In the genomic region with DNA sequence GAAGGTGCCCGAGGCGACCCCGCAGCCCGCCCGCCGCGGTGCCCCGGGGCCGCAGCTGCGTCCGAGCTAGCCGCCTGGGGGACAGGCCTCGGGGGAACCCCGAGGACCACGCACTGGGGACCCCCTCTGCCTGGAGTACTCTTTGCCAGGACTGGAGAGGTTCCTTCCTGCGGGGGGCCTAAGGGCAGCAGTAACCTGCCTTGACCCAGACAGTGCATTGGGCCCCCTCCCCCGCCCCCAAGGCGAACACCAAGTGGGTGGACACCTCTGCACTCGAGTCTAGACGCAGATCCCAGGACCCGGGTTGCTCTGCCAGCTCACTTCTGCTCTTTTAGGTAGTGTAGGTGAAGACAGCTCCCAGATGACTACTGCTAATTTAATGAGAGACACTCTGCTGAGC, we compare ENCODE assay signal across 9 mouse cellular contexts. TPM values are rescaled to one million over a fixed set of nuclear protein-coding genes. Genes with fewer than 3 reads are reported as not detected.
DNase-seq lines count a peak whose midpoint lies in the region; ATAC-seq and TF ChIP-seq lines count a peak whose summit lies in the region.
"Had no signal": no experiment of that assay in that cellular context is flagged by ENCODE, and none has a peak within 500 bp of the region (broad histone marks: within the 10 kb centered on the region; RNA-seq: fewer than 3 reads in every experiment).

No protein-coding gene starts in this region.

- DNase-seq in embryo, embryonic 10.5 days (ENCODE audit: low spot score): peak; percentile 17
- no peak for DNase-seq in embryo, embryonic 9.5 days (ENCODE audit: extremely low spot score)
- no peak for DNase-seq in neural tube, embryonic 11.5 days (ENCODE audit: low spot score)
- DNase-seq in neural tube, embryonic 10.5 days (ENCODE audit: extremely low spot score, low spot score): no peak
- DNase-seq in limb, embryonic 14.5 days (ENCODE audit: low spot score): no peak
- DNase-seq in stomach, postnatal 0 days (ENCODE audit: low spot score): no peak
- DNase-seq in frontal cortex, postnatal 25 days (ENCODE audit: low spot score in 2 of 2): no peak
- DNase-seq in spleen, postnatal 14 days (ENCODE audit: low spot score in 2 of 2): no peak
- DNase-seq: kidney, adult 11 months had no signal

- H3K9me3 ChIP-seq in neural tube, embryonic 11.5 days (ENCODE audit: control insufficient read depth, low read length): no peaks in the 10 kb centered on the region
- H3K9me3 ChIP-seq in limb, embryonic 14.5 days (ENCODE audit: control insufficient read depth, low read length): no peaks in the 10 kb centered on the region
- H3K9me3 ChIP-seq in stomach, postnatal 0 days (ENCODE audit: control insufficient read depth, low read length): no peaks in the 10 kb centered on the region

- no peak for ATAC-seq in neural tube, embryonic 11.5 days (ENCODE audit: insufficient read depth, low FRiP score, low TSS enrichment)
- no peak for ATAC-seq in limb, embryonic 14.5 days (ENCODE audit: low FRiP score, low read depth)
- ATAC-seq in stomach, postnatal 0 days (ENCODE audit: low FRiP score, low TSS enrichment): 0 out of 2 replicates have a peak, but pooled peaks have one; percentile 11

- WGBS in neural tube, embryonic 11.5 days: 0% methylated on average over 21 of the region's 21 CpGs
- 0% methylated on average over 21 of the region's 21 CpGs for WGBS in limb, embryonic 14.5 days
- under 1% methylated on average over 18 of the region's 21 CpGs for WGBS in stomach, postnatal 0 days

- H3K4me1 ChIP-seq in neural tube, embryonic 11.5 days (ENCODE audit: control insufficient read depth, insufficient read depth, low read length): peaks cover 32% of the 10 kb centered on the region
- peaks cover 30% of the 10 kb centered on the region for H3K4me1 ChIP-seq in limb, embryonic 14.5 days (ENCODE audit: control insufficient read depth, insufficient read depth, low read length)
- H3K4me1 ChIP-seq in stomach, postnatal 0 days (replicated peaks; ENCODE audit: control insufficient read depth, insufficient read depth): no peaks in the 10 kb centered on the region; the same call in 1 of the 2 replicates

- H3K4me3 ChIP-seq in neural tube, embryonic 11.5 days (ENCODE audit: low read depth, low read length): peak overlapping the region; percentile 42
- H3K4me3 ChIP-seq in limb, embryonic 14.5 days (replicated peaks; ENCODE audit: low read length): peak overlapping the region; percentile 84
- peak overlapping the region; percentile 34 for H3K4me3 ChIP-seq in stomach, postnatal 0 days (ENCODE audit: low read depth, low read length)

- H3K27ac ChIP-seq in neural tube, embryonic 11.5 days (ENCODE audit: low read depth, low read length): no peak overlapping the region
- no peak overlapping the region for H3K27ac ChIP-seq in limb, embryonic 14.5 days (replicated peaks; ENCODE audit: low read depth, low read length)
- H3K27ac ChIP-seq in stomach, postnatal 0 days (replicated peaks): no peak overlapping the region

- no peak for TF ChIP-seq POLR2A in limb, embryonic 14.5 days (IDR thresholded peaks at IDR 0.05; ENCODE audit: borderline replicate concordance, extremely low read depth, insufficient read depth, insufficient read length)

- TF ChIP-seq CTCF in stomach, postnatal 0 days (IDR thresholded peaks at IDR 0.05; ENCODE audit: low read depth): no peak

- H3K9ac ChIP-seq in neural tube, embryonic 11.5 days (ENCODE audit: low read length): peak overlapping the region; percentile 54
- peak overlapping the region; percentile 70 for H3K9ac ChIP-seq in limb, embryonic 14.5 days (ENCODE audit: low read depth, low read length, severe bottlenecking)
- H3K9ac ChIP-seq in stomach, postnatal 0 days (ENCODE audit: low read length): no peak overlapping the region

- H3K27me3 ChIP-seq in neural tube, embryonic 11.5 days (ENCODE audit: control insufficient read depth, insufficient read depth, low read length): peaks cover 57% of the 10 kb centered on the region
- peaks cover 43% of the 10 kb centered on the region for H3K27me3 ChIP-seq in limb, embryonic 14.5 days (ENCODE audit: control insufficient read depth, insufficient read depth, low read length)
- peaks cover 23% of the 10 kb centered on the region for H3K27me3 ChIP-seq in stomach, postnatal 0 days (ENCODE audit: control insufficient read depth, insufficient read depth, low read length)

- H3K4me2 ChIP-seq in neural tube, embryonic 11.5 days (ENCODE audit: low read depth): peak overlapping the region; percentile 72
- H3K4me2 ChIP-seq in limb, embryonic 14.5 days (replicated peaks; ENCODE audit: low read depth, low read length, severe bottlenecking): peak overlapping the region; percentile 91
- H3K4me2 ChIP-seq in stomach, postnatal 0 days (replicated peaks; ENCODE audit: low read depth): peak overlapping the region; percentile 54

- no peak for TF ChIP-seq EP300 in stomach, postnatal 0 days (optimal IDR thresholded peaks at IDR 0.05)

- H3K36me3 ChIP-seq in neural tube, embryonic 11.5 days (ENCODE audit: control insufficient read depth, insufficient read depth, low read length): no peaks in the 10 kb centered on the region
- H3K36me3 ChIP-seq in limb, embryonic 14.5 days (ENCODE audit: control insufficient read depth, insufficient read depth, low read length): no peaks in the 10 kb centered on the region
- H3K36me3 ChIP-seq in stomach, postnatal 0 days (ENCODE audit: control insufficient read depth, insufficient read depth, low read length): no peaks in the 10 kb centered on the region

RNA-seq across cellular contexts. Expression of a gene that starts 8.7 kb away (rescaled TPM):
- 12.9 and 13.0 TPM in 2 replicates for polyA plus RNA-seq in neural tube, embryonic 11.5 days (2014; fragmentation: Nextera tagmentation; extraction: Ambion mirVana)
- polyA plus RNA-seq in limb, embryonic 14.5 days (2012; rRNA removed): 80.3 and 93.2 TPM in 2 replicates
- 15.3 and 17.8 TPM in 2 replicates for polyA plus RNA-seq in limb, embryonic 14.5 days (2014; fragmentation: Nextera tagmentation; extraction: Ambion mirVana)
- 0.58 and 0.65 TPM in 2 replicates for polyA plus RNA-seq in stomach, postnatal 0 days (2015; fragmentation: Nextera tagmentation; extraction: Ambion mirVana)

Comparison
In these comparisons a context has a peak if more than half of its experiments do, and no peak if none do; other contexts are left out.
1. H3K4me3 ChIP-seq: peak in every context shown above with its lines; median percentile 84 in limb, embryonic 14.5 days; 42 in neural tube, embryonic 11.5 days; 34 in stomach, postnatal 0 days.